Mouse (Mus musculus): ENCODE measurements at regions not wholly inside any gene's neighbourhood (a gene's known extent, or its start where the extent isn't known, plus 50 kb on each side); places are given as distances from the start of the nearest gene placed in this dataset.

DNA sequence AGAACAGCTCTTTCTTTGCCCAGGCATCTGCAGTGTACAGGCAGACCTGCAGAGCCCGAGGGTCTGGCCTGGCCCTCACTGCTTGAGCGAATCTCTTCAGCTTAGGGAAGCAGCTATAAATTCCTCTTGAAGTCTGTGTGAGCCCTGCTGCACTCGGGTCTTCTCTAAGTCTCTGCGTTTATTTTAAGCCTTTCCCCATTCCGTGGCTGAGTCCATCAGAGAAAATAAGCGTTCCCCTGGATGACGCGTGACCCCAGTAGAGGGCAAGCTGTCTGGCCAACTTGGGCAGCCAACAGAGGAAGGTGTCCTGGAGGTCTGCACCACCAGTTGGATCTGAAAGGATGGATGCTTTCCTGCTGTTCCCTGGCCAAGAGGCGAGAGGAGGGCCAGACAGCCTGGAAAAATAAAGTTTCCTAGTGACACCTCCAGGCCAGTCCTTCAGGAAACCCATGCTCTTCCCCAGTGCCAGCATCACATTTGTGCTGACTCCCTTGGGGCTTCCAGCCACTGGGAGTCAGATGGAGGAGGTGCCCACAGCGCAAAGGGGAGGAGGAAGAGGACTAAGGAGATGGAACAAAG lies 213.9 kb upstream of the Tle3 start:
- no peak overlapping the region for H3K4me2 ChIP-seq (ENCODE audit: insufficient read depth, low read depth, poor library complexity, severe bottlenecking)
- no peak overlapping the region for H3K4me3 ChIP-seq (replicated peaks in 1 of 3; ENCODE audit: low read depth in 2 of 3, low read length in 2 of 3, poor library complexity in 1 of 3)
- peaks cover 5% of the 10 kb centered on the region for H3K27me3 ChIP-seq (replicated peaks)
- H3K36me3 ChIP-seq (replicated peaks in 1 of 2; ENCODE audit: control insufficient read depth in 1 of 2, insufficient read depth in 1 of 2, low read length in 1 of 2): no peaks in the 10 kb centered on the region
- no peaks in the 10 kb centered on the region for H3K79me2 ChIP-seq (replicated peaks; ENCODE audit: control insufficient read depth, extremely low read depth, insufficient read depth, poor library complexity, severe bottlenecking)
- TF ChIP-seq ZMIZ1 (IDR thresholded peaks at IDR 0.05; ENCODE audit: low read depth, low read length) (no peak), TCF12 (IDR thresholded peaks at IDR 0.05; ENCODE audit: low read depth, low read length) (no peak), HCFC1 (IDR thresholded peaks at IDR 0.05; ENCODE audit: low read depth, low read length) (no peak), NRF1 (IDR thresholded peaks at IDR 0.05; ENCODE audit: low read depth, low read length) (no peak), MAX (IDR thresholded peaks at IDR 0.05; ENCODE audit: low read length) (no peak), MEF2A (IDR thresholded peaks at IDR 0.05; ENCODE audit: borderline replicate concordance, low read depth, low read length) (no peak), ZNF384 (IDR thresholded peaks at IDR 0.05; ENCODE audit: low read depth, low read length) (no peak), MAFK (IDR thresholded peaks at IDR 0.05; ENCODE audit: insufficient replicate concordance, low read length) (no peak), NELFE (IDR thresholded peaks at IDR 0.05; ENCODE audit: low read depth, low read length) (no peak), PAX5 (IDR thresholded peaks at IDR 0.05; ENCODE audit: low read length) (no peak), GABPA (IDR thresholded peaks at IDR 0.05; ENCODE audit: insufficient replicate concordance, low read depth, low read length) (no peak), USF2 (conservative IDR thresholded peaks at IDR 0.05; ENCODE audit: low read depth, low read length) (no peak), MXI1 (IDR thresholded peaks at IDR 0.05; ENCODE audit: low read depth, low read length) (no peak), MYC (IDR thresholded peaks at IDR 0.05; ENCODE audit: low read depth, low read length) (no peak), ETS1 (conservative IDR thresholded peaks at IDR 0.05; ENCODE audit: low read depth, low read length) (no peak), JUND (conservative IDR thresholded peaks at IDR 0.05; ENCODE audit: low read depth, low read length) (no peak), CTCF (conservative IDR thresholded peaks at IDR 0.05 in 1 of 2, IDR thresholded peaks at IDR 0.05 in 1 of 2; ENCODE audit: low read depth in 2 of 2, low read length in 2 of 2) (no peak), KAT2A (IDR thresholded peaks at IDR 0.05; ENCODE audit: insufficient replicate concordance, low read length) (no peak)
- in situ Hi-C loops (cut with MboI; ENCODE audit: low pct_ligation_motif_present, low pct_unique_long_range_greater_than_20kb, low sequenced_read_pairs) (no loop called here), dilution Hi-C loops (cut with MboI; ENCODE audit: extremely low pct_ligation_motif_present, extremely low pct_unique_long_range_greater_than_20kb, low sequenced_read_pairs) (no loop called here)
- no peak overlapping the region for H3K9ac ChIP-seq (ENCODE audit: insufficient read depth, low read depth)
- H3K27ac ChIP-seq (ENCODE audit: insufficient read depth, low read depth): no peak overlapping the region
- no peak for DNase-seq (ENCODE audit: extremely low read depth)
- H3K9me3 ChIP-seq (replicated peaks; ENCODE audit: low read length): no peaks in the 10 kb centered on the region
- no peaks in the 10 kb centered on the region for H3K4me1 ChIP-seq (ENCODE audit: control insufficient read depth in 1 of 2, insufficient read depth in 2 of 2)

GRCm38 (mm10) chr9:61159159-61159558 lies 213.0 kb upstream of the Tle3 start:
- H3K27me3 ChIP-seq (replicated peaks): peaks cover 3% of the 10 kb centered on the region
- no peak overlapping the region for H3K4me2 ChIP-seq (ENCODE audit: insufficient read depth, low read depth, poor library complexity, severe bottlenecking)
- dilution Hi-C loops (cut with MboI; ENCODE audit: extremely low pct_ligation_motif_present, extremely low pct_unique_long_range_greater_than_20kb, low sequenced_read_pairs): no loop called here
- in situ Hi-C loops (cut with MboI; ENCODE audit: low pct_ligation_motif_present, low pct_unique_long_range_greater_than_20kb, low sequenced_read_pairs): no loop called here
- H3K36me3 ChIP-seq (replicated peaks in 1 of 2; ENCODE audit: control insufficient read depth in 1 of 2, insufficient read depth in 1 of 2, low read length in 1 of 2): no peaks in the 10 kb centered on the region
- H3K27ac ChIP-seq (ENCODE audit: insufficient read depth, low read depth): no peak overlapping the region
- H3K9ac ChIP-seq (ENCODE audit: insufficient read depth, low read depth): no peak overlapping the region
- H3K4me1 ChIP-seq (ENCODE audit: control insufficient read depth in 1 of 2, insufficient read depth in 2 of 2): no peaks in the 10 kb centered on the region
- DNase-seq (ENCODE audit: extremely low read depth): no peak
- TF ChIP-seq UBTF (IDR thresholded peaks at IDR 0.05; ENCODE audit: low read depth, low read length) (no peak), TCF12 (IDR thresholded peaks at IDR 0.05; ENCODE audit: low read depth, low read length) (no peak), PAX5 (IDR thresholded peaks at IDR 0.05; ENCODE audit: low read length) (no peak), TBP (conservative IDR thresholded peaks at IDR 0.05; ENCODE audit: low read depth, low read length) (no peak), MYC (IDR thresholded peaks at IDR 0.05; ENCODE audit: low read depth, low read length) (no peak), ELF1 (IDR thresholded peaks at IDR 0.05; ENCODE audit: low read depth, low read length) (no peak), RCOR1 (conservative IDR thresholded peaks at IDR 0.05; ENCODE audit: low read depth, low read length) (no peak), ZMIZ1 (IDR thresholded peaks at IDR 0.05; ENCODE audit: low read depth, low read length) (no peak), NRF1 (IDR thresholded peaks at IDR 0.05; ENCODE audit: low read depth, low read length) (no peak), NELFE (IDR thresholded peaks at IDR 0.05; ENCODE audit: low read depth, low read length) (no peak), ZC3H11A (IDR thresholded peaks at IDR 0.05; ENCODE audit: low read depth, low read length) (no peak)
- H3K4me3 ChIP-seq (replicated peaks in 1 of 3; ENCODE audit: low read depth in 2 of 3, low read length in 2 of 3, poor library complexity in 1 of 3): no peak overlapping the region
- no peaks in the 10 kb centered on the region for H3K79me2 ChIP-seq (replicated peaks; ENCODE audit: control insufficient read depth, extremely low read depth, insufficient read depth, poor library complexity, severe bottlenecking)
- no peaks in the 10 kb centered on the region for H3K9me3 ChIP-seq (replicated peaks; ENCODE audit: low read length)
